Mouse (Mus musculus) kidney, postnatal 0 days (tissue): ENCODE results near the gene Olfr281. TPM values are rescaled to one million over a fixed set of nuclear protein-coding genes. Genes with fewer than 3 reads are reported as not detected.

Source experiments
- ATAC-seq: fragments of 200-750 bp; cut with Nextera tagmentation; replicated peaks from 2 replicates; pipeline ENCODE4 v1.8.0; 2017; ENCODE audit warnings: low read depth, moderate number of reproducible peaks, moderate TSS enrichment, moderate library complexity; ENCODE audit not compliant: low FRiP score
- DNase-seq: peaks from one replicate; pipeline ENCODE4 v3.0.0-alpha.2; 2016; ENCODE audit warnings: low spot score
- H3K27ac ChIP-seq: fragments of 300-500 bp; sonication (generic); 2 replicates; pipeline ENCODE4 v1.5.1; 2014; ENCODE audit warnings: mild to moderate bottlenecking
- H3K27me3 ChIP-seq: fragments of 300-500 bp; sonication (generic); 2 replicates; pipeline ENCODE4 v1.6.1; 2014; ENCODE audit warnings: low read length, mixed read lengths; ENCODE audit not compliant: insufficient read depth
- H3K36me3 ChIP-seq: fragments of 300-500 bp; sonication (generic); 2 replicates; pipeline ENCODE4 v1.6.1; 2014; ENCODE audit warnings: low read length, mixed read lengths; ENCODE audit not compliant: insufficient read depth
- H3K4me1 ChIP-seq: fragments of 300-500 bp; sonication (generic); replicated peaks from 2 replicates; pipeline ENCODE4 v1.6.1; 2014; ENCODE audit warnings: antibody characterized with exemption, low read length, mixed read lengths; ENCODE audit not compliant: insufficient read depth
- H3K4me2 ChIP-seq: fragments of 300-500 bp; sonication (generic); 2 replicates; pipeline ENCODE4 v1.6.1; 2014; ENCODE audit warnings: mild to moderate bottlenecking, low read length, moderate library complexity, mixed read lengths
- H3K4me3 ChIP-seq: fragments of 300-500 bp; sonication (generic); replicated peaks from 2 replicates; pipeline ENCODE4 v1.5.1; 2014; ENCODE audit warnings: low read depth, low read length
- H3K9ac ChIP-seq: fragments of 300-500 bp; sonication (generic); 2 replicates; pipeline ENCODE4 v1.6.1; 2014; ENCODE audit warnings: low read depth, low read length
- H3K9me3 ChIP-seq: fragments of 300-500 bp; sonication (generic); replicated peaks from 2 replicates; pipeline ENCODE4 v1.6.1; 2016; ENCODE audit warnings: low read length, inconsistent platforms, mixed read lengths
- CTCF ChIP-seq: IDR thresholded peaks from 2 replicates; pipeline ENCODE4 v1.5.1; 2016; ENCODE audit warnings: antibody characterized with exemption, low read depth, mild to moderate bottlenecking, moderate library complexity
- WGBS: fragments of 180-500 bp; shearing (Covaris S2); extraction: QIAGEN DNeasy Blood & Tissue Kit; methylation state at CpG from one replicate; pipeline ENCODE4 v1.1.7; 2014; 5-methylcytosine and 5-hydroxymethylcytosine counted together
- polyA plus RNA-seq: library from polyadenylated mRNA; unstranded; fragments of >200 nt; fragmentation: Nextera tagmentation; extraction: Ambion mirVana; gene quantifications from 2 replicates; pipeline ENCODE4 v1.2.1, GENCODE M21; 2015

Olfr281 gene
- polyA plus RNA-seq, 1 experiment from 2014 or later, result not detected

GRCm38 (mm10) chr15:98448521-98448920 lies 3.9 kb upstream of the Olfr281 start:
- ATAC-seq, result no peak
- no peak overlapping the region for H3K4me3 ChIP-seq
- no peaks in the 10 kb centered on the region for H3K4me1 ChIP-seq
- H3K9me3 ChIP-seq, result no peaks in the 10 kb centered on the region; the same call in 1 of the 2 replicates
- H3K9ac ChIP-seq, result no peak overlapping the region
- WGBS, result 51% methylated on average over 4 of the region's 4 CpGs
- H3K27me3 ChIP-seq, result no peaks in the 10 kb centered on the region
- no peak overlapping the region for H3K27ac ChIP-seq
- no peak overlapping the region for H3K4me2 ChIP-seq
- no peaks in the 10 kb centered on the region for H3K36me3 ChIP-seq
- TF ChIP-seq CTCF, result no peak
- peak; percentile 29 for DNase-seq

GRCm38 (mm10) chr15:98469596-98469995 lies 17.2 kb downstream of the Olfr281 start, which contains the start of gene OR5BS1P:
Gene OR5BS1P (plus strand): TSS chr15:98469896.
- TF ChIP-seq CTCF, result no peak
- Histone ChIP-seq H3K4me1 (no peaks in the 10 kb centered on the region), H3K4me3 (no peak within 1 kb of the TSS), H3K9me3 (no peaks in the 10 kb centered on the region), H3K4me2 (no peak within 1 kb of the TSS), H3K27me3 (no peaks in the 10 kb centered on the region), H3K36me3 (no peaks in the 10 kb centered on the region), H3K27ac (no peak within 1 kb of the TSS), H3K9ac (no peak within 1 kb of the TSS)
- WGBS, result 90% methylated on average over 4 of the region's 4 CpGs
- ATAC-seq (no peak), DNase-seq (no peak)

DNA sequence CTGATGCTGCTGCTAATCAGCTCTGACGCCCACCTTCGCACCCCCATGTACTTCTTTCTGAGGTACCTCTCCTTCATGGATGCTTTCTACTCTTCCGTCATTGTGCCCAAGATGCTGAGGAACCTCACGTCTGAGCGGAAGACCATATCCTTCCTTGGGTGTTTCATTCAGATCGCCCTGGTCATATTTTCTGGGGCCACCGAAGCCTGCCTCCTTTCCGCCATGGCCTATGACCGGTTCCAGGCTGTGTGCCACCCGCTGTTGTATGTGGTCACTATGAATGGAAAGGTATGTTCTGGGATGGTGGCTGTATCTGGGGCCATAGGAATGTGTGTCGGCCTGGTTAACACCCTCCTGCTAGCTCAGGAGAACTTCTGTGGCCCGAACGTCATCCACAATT lies 19.2 kb downstream of the Olfr281 start:
- H3K4me1 ChIP-seq, result no peaks in the 10 kb centered on the region
- no peak overlapping the region for H3K27ac ChIP-seq
- H3K27me3 ChIP-seq, result no peaks in the 10 kb centered on the region
- H3K36me3 ChIP-seq, result no peaks in the 10 kb centered on the region
- ATAC-seq (no peak), DNase-seq (no peak)
- no peaks in the 10 kb centered on the region for H3K9me3 ChIP-seq
- WGBS, result 91% methylated on average over 13 of the region's 13 CpGs
- no peak overlapping the region for H3K4me2 ChIP-seq
- TF ChIP-seq CTCF, result no peak
- H3K9ac ChIP-seq, result no peak overlapping the region
- no peak overlapping the region for H3K4me3 ChIP-seq

DNA sequence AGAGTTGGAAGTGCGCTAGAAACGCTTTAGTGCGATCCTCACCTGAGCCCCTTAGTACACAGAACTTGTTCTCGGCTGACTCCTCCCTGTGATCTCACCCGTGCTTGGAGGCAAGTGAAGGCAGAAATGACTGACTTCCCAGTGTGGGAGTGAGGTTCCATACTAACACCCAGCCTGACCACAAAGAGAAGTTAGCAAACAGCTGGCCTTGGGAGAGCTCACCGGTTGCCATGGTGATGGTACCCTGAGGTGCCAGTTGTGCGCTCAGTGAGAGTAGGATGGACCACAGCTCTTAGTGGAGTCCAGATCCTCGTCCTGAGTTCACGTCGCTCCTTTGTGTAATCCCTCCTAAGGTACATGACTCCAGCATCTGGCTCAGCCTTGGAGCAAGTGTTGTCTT lies 22.6 kb downstream of the Olfr281 start:
- DNase-seq (no peak), ATAC-seq (no peak)
- Histone ChIP-seq H3K27me3 (no peaks in the 10 kb centered on the region), H3K9me3 (no peaks in the 10 kb centered on the region), H3K9ac (no peak overlapping the region), H3K36me3 (no peaks in the 10 kb centered on the region), H3K4me1 (no peaks in the 10 kb centered on the region), H3K4me2 (no peak overlapping the region), H3K27ac (no peak overlapping the region), H3K4me3 (no peak overlapping the region)
- no peak for TF ChIP-seq CTCF
- WGBS, result 78% methylated on average over 10 of the region's 10 CpGs

- ATAC-seq, result no peak
- no peaks in the 10 kb centered on the region for H3K36me3 ChIP-seq
- peak; percentile 33 for DNase-seq
- no peak overlapping the region for H3K4me3 ChIP-seq
- WGBS, result 50% methylated on average over 10 of the region's 10 CpGs
- H3K9ac ChIP-seq, result no peak overlapping the region
- no peak overlapping the region for H3K27ac ChIP-seq
- H3K9me3 ChIP-seq, result no peaks in the 10 kb centered on the region
- peak; percentile 67 for TF ChIP-seq CTCF
- H3K4me2 ChIP-seq, result no peak overlapping the region
- H3K27me3 ChIP-seq, result no peaks in the 10 kb centered on the region
- no peaks in the 10 kb centered on the region for H3K4me1 ChIP-seq
These were observed 23.0 kb downstream of the Olfr281 start for GRCm38 (mm10) chr15:98475382-98475781.

- TF ChIP-seq CTCF, result no peak
- DNase-seq, result no peak
- WGBS, result 77% methylated on average over 5 of the region's 5 CpGs
- Histone ChIP-seq H3K27me3 (no peaks in the 10 kb centered on the region), H3K27ac (no peak overlapping the region), H3K4me2 (no peak overlapping the region), H3K4me3 (no peak overlapping the region), H3K4me1 (no peaks in the 10 kb centered on the region), H3K9ac (no peak overlapping the region), H3K36me3 (no peaks in the 10 kb centered on the region), H3K9me3 (no peaks in the 10 kb centered on the region)
- ATAC-seq, result no peak
These were observed 23.9 kb downstream of the Olfr281 start for GRCm38 (mm10) chr15:98476281-98476680.

GRCm38 (mm10) chr15:98479568-98480102 lies 27.2 kb downstream of the Olfr281 start:
- H3K36me3 ChIP-seq, result no peaks in the 10 kb centered on the region
- no peaks in the 10 kb centered on the region for H3K27me3 ChIP-seq
- H3K9me3 ChIP-seq, result no peaks in the 10 kb centered on the region
- no peak for DNase-seq
- no peak for ATAC-seq
- H3K4me1 ChIP-seq, result no peaks in the 10 kb centered on the region
- no peak overlapping the region for H3K4me2 ChIP-seq
- TF ChIP-seq CTCF, result no peak
- H3K4me3 ChIP-seq, result no peak overlapping the region
- no peak overlapping the region for H3K27ac ChIP-seq
- 76% methylated on average over 7 of the region's 7 CpGs for WGBS
- H3K9ac ChIP-seq, result no peak overlapping the region
